12 mouse cellular contexts compared by ENCODE assay signal in genomic region chr11:3349343-3349695, GRCm38 (mm10). TPM values are rescaled to one million over a fixed set of nuclear protein-coding genes. Genes with fewer than 3 reads are reported as not detected.
DNase-seq lines count a peak whose midpoint lies in the region; ATAC-seq lines count a peak whose summit lies in the region.
"Had no signal": no experiment of that assay in that cellular context is flagged by ENCODE, and none has a peak within 500 bp of the region (broad histone marks: within the 10 kb centered on the region; RNA-seq: fewer than 3 reads in every experiment).

No protein-coding gene starts in this region.

- ATAC-seq in forebrain, embryonic 16.5 days: no peak
- ATAC-seq in kidney, embryonic 14.5 days (ENCODE audit: low FRiP score, low TSS enrichment): 0 out of 2 replicates have a peak, but pooled peaks have one; percentile 2
- ATAC-seq in midbrain, embryonic 14.5 days (ENCODE audit: low FRiP score, low TSS enrichment): no peak
- no peak for ATAC-seq in midbrain, embryonic 13.5 days
- no peak for ATAC-seq in limb, embryonic 15.5 days (ENCODE audit: insufficient number of reproducible peaks, low FRiP score, low TSS enrichment, low read depth)
- ATAC-seq: forebrain, embryonic 15.5 days had no signal

- no peaks in the 10 kb centered on the region for H3K27me3 ChIP-seq in forebrain, embryonic 10.5 days (ENCODE audit: poor library complexity, severe bottlenecking)
- no peaks in the 10 kb centered on the region for H3K27me3 ChIP-seq in forebrain, embryonic 16.5 days (replicated peaks; ENCODE audit: control insufficient read depth, insufficient read depth, low read length)
- no peaks in the 10 kb centered on the region for H3K27me3 ChIP-seq in kidney, embryonic 14.5 days (ENCODE audit: control insufficient read depth, insufficient read depth, low read length)
- no peaks in the 10 kb centered on the region for H3K27me3 ChIP-seq in midbrain, embryonic 14.5 days (ENCODE audit: control insufficient read depth, insufficient read depth, low read length)
- H3K27me3 ChIP-seq in midbrain, embryonic 13.5 days: no peaks in the 10 kb centered on the region
- H3K27me3 ChIP-seq in limb, embryonic 15.5 days: no peaks in the 10 kb centered on the region
- H3K27me3 ChIP-seq: forebrain, embryonic 15.5 days had no signal

- no peak for DNase-seq in forebrain, embryonic 10.5 days (ENCODE audit: extremely low spot score, low spot score)
- DNase-seq in kidney, adult 18-20 months: no peak
- DNase-seq in midbrain, embryonic 14.5 days: no peak
- DNase-seq in left cerebral cortex, postnatal 4 days: no peak
- DNase-seq: kidney, postnatal 36 days; retina, postnatal 1 day; thymus, postnatal 36 days had no signal

- no peak overlapping the region for H3K9ac ChIP-seq in forebrain, embryonic 16.5 days (replicated peaks; ENCODE audit: low read depth, low read length)
- no peak overlapping the region for H3K9ac ChIP-seq in kidney, embryonic 14.5 days (ENCODE audit: low read depth, low read length)
- H3K9ac ChIP-seq in midbrain, embryonic 14.5 days (replicated peaks; ENCODE audit: low read length): 0 out of 2 replicates have a peak overlapping the region, but pooled peaks have one; percentile 9
- H3K9ac ChIP-seq in midbrain, embryonic 13.5 days (replicated peaks): no peak overlapping the region
- H3K9ac ChIP-seq in limb, embryonic 15.5 days: no peak overlapping the region
- H3K9ac ChIP-seq: forebrain, embryonic 15.5 days had no signal

- 87% methylated on average over 4 of the region's 4 CpGs for WGBS in forebrain, embryonic 10.5 days
- 90% methylated on average over 4 of the region's 4 CpGs for WGBS in forebrain, embryonic 16.5 days
- 79% methylated on average over 4 of the region's 4 CpGs for WGBS in kidney, embryonic 14.5 days
- WGBS in midbrain, embryonic 14.5 days: 94% methylated on average over 4 of the region's 4 CpGs
- WGBS in midbrain, embryonic 13.5 days: 89% methylated on average over 4 of the region's 4 CpGs
- WGBS in limb, embryonic 15.5 days: 78% methylated on average over 4 of the region's 4 CpGs

- H3K9me3 ChIP-seq in forebrain, embryonic 10.5 days: no peaks in the 10 kb centered on the region
- no peaks in the 10 kb centered on the region for H3K9me3 ChIP-seq in forebrain, embryonic 16.5 days (ENCODE audit: control insufficient read depth, low read length)
- no peaks in the 10 kb centered on the region for H3K9me3 ChIP-seq in kidney, embryonic 14.5 days (ENCODE audit: control insufficient read depth, low read length)
- H3K9me3 ChIP-seq in midbrain, embryonic 14.5 days (ENCODE audit: control insufficient read depth, low read length): no peaks in the 10 kb centered on the region
- no peaks in the 10 kb centered on the region for H3K9me3 ChIP-seq in midbrain, embryonic 13.5 days
- H3K9me3 ChIP-seq in limb, embryonic 15.5 days: no peaks in the 10 kb centered on the region
- H3K9me3 ChIP-seq: forebrain, embryonic 15.5 days had no signal

- no peak overlapping the region for H3K4me2 ChIP-seq in forebrain, embryonic 16.5 days (ENCODE audit: low read length)
- H3K4me2 ChIP-seq in kidney, embryonic 14.5 days (replicated peaks; ENCODE audit: low read depth, low read length): no peak overlapping the region
- H3K4me2 ChIP-seq in midbrain, embryonic 14.5 days (ENCODE audit: low read length): no peak overlapping the region
- H3K4me2 ChIP-seq in midbrain, embryonic 13.5 days (replicated peaks): no peak overlapping the region
- no peak overlapping the region for H3K4me2 ChIP-seq in limb, embryonic 15.5 days
- H3K4me2 ChIP-seq: forebrain, embryonic 15.5 days had no signal

- intact Hi-C loops in left cerebral cortex, postnatal 4 days (cut with DNase I): no loop called here

- H3K4me1 ChIP-seq in forebrain, embryonic 10.5 days: peaks cover 25% of the 10 kb centered on the region
- no peaks in the 10 kb centered on the region; the same call in 1 of the 2 replicates for H3K4me1 ChIP-seq in forebrain, embryonic 16.5 days (replicated peaks; ENCODE audit: control insufficient read depth, insufficient read depth, low read length)
- H3K4me1 ChIP-seq in kidney, embryonic 14.5 days (ENCODE audit: control insufficient read depth, insufficient read depth, low read length): peaks cover 18% of the 10 kb centered on the region
- H3K4me1 ChIP-seq in midbrain, embryonic 14.5 days (ENCODE audit: control insufficient read depth, insufficient read depth, low read length): no peaks in the 10 kb centered on the region
- H3K4me1 ChIP-seq in midbrain, embryonic 13.5 days (replicated peaks): peaks cover 23% of the 10 kb centered on the region; the same call in 1 of the 2 replicates
- peaks cover 14% of the 10 kb centered on the region for H3K4me1 ChIP-seq in limb, embryonic 15.5 days
- H3K4me1 ChIP-seq: forebrain, embryonic 15.5 days had no signal

- H3K27ac ChIP-seq in forebrain, embryonic 10.5 days: peak overlapping the region; percentile 62
- no peak overlapping the region for H3K27ac ChIP-seq in forebrain, embryonic 16.5 days (ENCODE audit: low read length)
- H3K27ac ChIP-seq in kidney, embryonic 14.5 days (ENCODE audit: low read depth, low read length): peak overlapping the region; percentile 57; the same call in 1 of the 2 replicates
- no peak overlapping the region for H3K27ac ChIP-seq in midbrain, embryonic 14.5 days (replicated peaks; ENCODE audit: low read depth, low read length)
- H3K27ac ChIP-seq in midbrain, embryonic 13.5 days: no peak overlapping the region
- 0 out of 2 replicates have a peak overlapping the region, but pooled peaks have one; percentile 50 for H3K27ac ChIP-seq in limb, embryonic 15.5 days
- H3K27ac ChIP-seq: forebrain, embryonic 15.5 days had no signal

- no peak overlapping the region for H3K4me3 ChIP-seq in forebrain, embryonic 10.5 days
- H3K4me3 ChIP-seq in forebrain, embryonic 16.5 days (replicated peaks; ENCODE audit: low read length): no peak overlapping the region
- H3K4me3 ChIP-seq in kidney, embryonic 14.5 days (ENCODE audit: low read length): no peak overlapping the region
- no peak overlapping the region for H3K4me3 ChIP-seq in midbrain, embryonic 14.5 days (replicated peaks; ENCODE audit: low read depth, low read length)
- no peak overlapping the region for H3K4me3 ChIP-seq in midbrain, embryonic 13.5 days (replicated peaks)
- H3K4me3 ChIP-seq in limb, embryonic 15.5 days: no peak overlapping the region
- H3K4me3 ChIP-seq: forebrain, embryonic 15.5 days had no signal

- H3K36me3 ChIP-seq in forebrain, embryonic 10.5 days (replicated peaks): peaks cover 78% of the 10 kb centered on the region
- H3K36me3 ChIP-seq in forebrain, embryonic 16.5 days (ENCODE audit: control insufficient read depth, insufficient read depth): peaks cover 17% of the 10 kb centered on the region; the same call in 1 of the 2 replicates
- peaks cover 41% of the 10 kb centered on the region for H3K36me3 ChIP-seq in kidney, embryonic 14.5 days (ENCODE audit: control insufficient read depth, insufficient read depth, low read length)
- peaks cover 92% of the 10 kb centered on the region for H3K36me3 ChIP-seq in midbrain, embryonic 14.5 days (ENCODE audit: control insufficient read depth, insufficient read depth, low read length)
- peaks cover 89% of the 10 kb centered on the region for H3K36me3 ChIP-seq in midbrain, embryonic 13.5 days
- H3K36me3 ChIP-seq in limb, embryonic 15.5 days: peaks cover 65% of the 10 kb centered on the region

RNA-seq across cellular contexts. Expression of gene Pik3ip1, which starts 19.1 kb away (rescaled TPM):
- polyA plus RNA-seq in forebrain, embryonic 10.5 days (2016; fragmentation: Nextera tagmentation; extraction: Ambion mirVana): 5.6 and 6.2 TPM in 2 replicates
- polyA plus RNA-seq in forebrain, embryonic 16.5 days (2015; fragmentation: Nextera tagmentation; extraction: Ambion mirVana): 36.1 and 41.8 TPM in 2 replicates
- polyA plus RNA-seq in kidney, embryonic 14.5 days (2014; fragmentation: Nextera tagmentation; extraction: Ambion mirVana): 7.0 and 7.8 TPM in 2 replicates
- polyA plus RNA-seq in midbrain, embryonic 14.5 days (2014; fragmentation: Nextera tagmentation; extraction: Ambion mirVana): 20.2 and 21.2 TPM in 2 replicates
- polyA plus RNA-seq in midbrain, embryonic 13.5 days (2015; fragmentation: Nextera tagmentation; extraction: Ambion mirVana): 24.2 and 25.1 TPM in 2 replicates
- 15.6 and 17.9 TPM in 2 replicates for polyA plus RNA-seq in limb, embryonic 15.5 days (2015; fragmentation: Nextera tagmentation; extraction: Ambion mirVana)
- total RNA-seq in left cerebral cortex, postnatal 4 days (2021): 10 to 100 TPM; 22.9 to 23.4 TPM

RNA-seq across cellular contexts. Expression of gene Limk2, which starts 59.7 kb away (rescaled TPM):
- 42.8 and 43.1 TPM in 2 replicates for polyA plus RNA-seq in forebrain, embryonic 10.5 days (2016; fragmentation: Nextera tagmentation; extraction: Ambion mirVana)
- 110 and 127 TPM in 2 replicates for polyA plus RNA-seq in forebrain, embryonic 16.5 days (2015; fragmentation: Nextera tagmentation; extraction: Ambion mirVana)
- 32.6 and 41.7 TPM in 2 replicates for polyA plus RNA-seq in kidney, embryonic 14.5 days (2014; fragmentation: Nextera tagmentation; extraction: Ambion mirVana)
- 155 and 172 TPM in 2 replicates for polyA plus RNA-seq in midbrain, embryonic 14.5 days (2014; fragmentation: Nextera tagmentation; extraction: Ambion mirVana)
- polyA plus RNA-seq in midbrain, embryonic 13.5 days (2015; fragmentation: Nextera tagmentation; extraction: Ambion mirVana): 134 and 138 TPM in 2 replicates
- 102 and 108 TPM in 2 replicates for polyA plus RNA-seq in limb, embryonic 15.5 days (2015; fragmentation: Nextera tagmentation; extraction: Ambion mirVana)
- total RNA-seq in left cerebral cortex, postnatal 4 days (2021): 100 to 1,000 TPM; 135 to 140 TPM

Comparison
In these comparisons a context has a peak if more than half of its experiments do, and no peak if none do; other contexts are left out.
1. H3K27ac ChIP-seq: peak in forebrain, embryonic 10.5 days (single experiment), kidney, embryonic 14.5 days (single experiment) and limb, embryonic 15.5 days (single experiment); none in forebrain, embryonic 16.5 days (single experiment), midbrain, embryonic 14.5 days (single experiment) and midbrain, embryonic 13.5 days (single experiment).